23 mouse cellular contexts compared by ENCODE assay signal in genomic region chr5:20607503-20607902, GRCm38 (mm10).
DNase-seq lines count a peak whose midpoint lies in the region; ATAC-seq and TF ChIP-seq lines count a peak whose summit lies in the region.
"Had no signal": no experiment of that assay in that cellular context is flagged by ENCODE, and none has a peak within 500 bp of the region (broad histone marks: within the 10 kb centered on the region; RNA-seq: fewer than 3 reads in every experiment).

No protein-coding gene starts in this region.

- peak; percentile 61 for DNase-seq in heart, adult 11 months
- no peak for DNase-seq in heart, postnatal 25 days (ENCODE audit: low spot score)
- DNase-seq in stomach, postnatal 0 days (ENCODE audit: low spot score) = no peak
- no peak for DNase-seq in gastrocnemius, adult 18-20 months (ENCODE audit: low spot score)
- DNase-seq: adrenal gland, adult 2 months; adrenal gland, postnatal 10 days; adrenal gland, postnatal 25 days; B cell, adult 2 months; cerebellum, adult 11 months; cerebellum, adult 18-20 months; cerebellum, adult 8-10 months; cerebellum, adult 9-11 months; cerebellum, postnatal 14 days; cerebellum, postnatal 36 days; embryo, embryonic 11 days had no signal

- no peak overlapping the region for H3K4me3 ChIP-seq in stomach, embryonic 15.5 days (replicated peaks)
- H3K4me3 ChIP-seq in stomach, postnatal 0 days (ENCODE audit: low read depth, low read length) = no peak overlapping the region
- H3K4me3 ChIP-seq: embryonic facial prominence, embryonic 13.5 days; embryonic facial prominence, embryonic 15.5 days; erythroblast, embryonic 14.5 days; forebrain, embryonic 10.5 days; forebrain, embryonic 12.5 days had no signal

- ATAC-seq in stomach, embryonic 15.5 days (ENCODE audit: insufficient read depth, low FRiP score, low read depth) = peak; percentile 81; the same call in 1 of the 2 replicates
- ATAC-seq in stomach, postnatal 0 days (ENCODE audit: low FRiP score, low TSS enrichment) = no peak
- ATAC-seq: forebrain, embryonic 14.5 days; forebrain, embryonic 16.5 days had no signal

- no peak overlapping the region for H3K4me2 ChIP-seq in stomach, embryonic 15.5 days
- H3K4me2 ChIP-seq in stomach, postnatal 0 days (replicated peaks; ENCODE audit: low read depth) = no peak overlapping the region
- H3K4me2 ChIP-seq: embryonic facial prominence, embryonic 13.5 days; embryonic facial prominence, embryonic 15.5 days; forebrain, embryonic 12.5 days had no signal

- H3K9ac ChIP-seq in stomach, embryonic 15.5 days = no peak overlapping the region
- H3K9ac ChIP-seq in stomach, postnatal 0 days (ENCODE audit: low read length) = no peak overlapping the region
- H3K9ac ChIP-seq: embryonic facial prominence, embryonic 13.5 days; embryonic facial prominence, embryonic 15.5 days; forebrain, embryonic 12.5 days had no signal

- no peak overlapping the region for H3K27ac ChIP-seq in stomach, embryonic 15.5 days
- H3K27ac ChIP-seq in stomach, postnatal 0 days (replicated peaks) = no peak overlapping the region
- H3K27ac ChIP-seq: embryonic facial prominence, embryonic 13.5 days; embryonic facial prominence, embryonic 15.5 days; forebrain, embryonic 10.5 days; forebrain, embryonic 12.5 days had no signal

- no peaks in the 10 kb centered on the region for H3K9me3 ChIP-seq in stomach, embryonic 15.5 days
- no peaks in the 10 kb centered on the region for H3K9me3 ChIP-seq in stomach, postnatal 0 days (ENCODE audit: control insufficient read depth, low read length)
- H3K9me3 ChIP-seq: embryonic facial prominence, embryonic 13.5 days; embryonic facial prominence, embryonic 15.5 days; forebrain, embryonic 10.5 days; forebrain, embryonic 12.5 days had no signal

- no peak for TF ChIP-seq EP300 in stomach, postnatal 0 days (optimal IDR thresholded peaks at IDR 0.05)

- no peaks in the 10 kb centered on the region for H3K4me1 ChIP-seq in stomach, embryonic 15.5 days
- no peaks in the 10 kb centered on the region for H3K4me1 ChIP-seq in stomach, postnatal 0 days (replicated peaks; ENCODE audit: control insufficient read depth, insufficient read depth)
- H3K4me1 ChIP-seq: embryonic facial prominence, embryonic 15.5 days had no signal

- no peaks in the 10 kb centered on the region for H3K27me3 ChIP-seq in stomach, embryonic 15.5 days (replicated peaks)
- H3K27me3 ChIP-seq in stomach, postnatal 0 days (ENCODE audit: control insufficient read depth, insufficient read depth, low read length) = no peaks in the 10 kb centered on the region
- H3K27me3 ChIP-seq: embryonic facial prominence, embryonic 13.5 days; embryonic facial prominence, embryonic 15.5 days; forebrain, embryonic 12.5 days had no signal

- intact Hi-C loops in heart, postnatal 25 days (cut with DNase I) = no loop called here

- H3K36me3 ChIP-seq in stomach, embryonic 15.5 days = no peaks in the 10 kb centered on the region
- no peaks in the 10 kb centered on the region for H3K36me3 ChIP-seq in stomach, postnatal 0 days (ENCODE audit: control insufficient read depth, insufficient read depth, low read length)
- H3K36me3 ChIP-seq: embryonic facial prominence, embryonic 13.5 days; embryonic facial prominence, embryonic 15.5 days; forebrain, embryonic 10.5 days had no signal

- WGBS in stomach, embryonic 15.5 days = 49% methylated on average over 1 of the region's 1 CpGs
- WGBS in stomach, postnatal 0 days = 68% methylated on average over 1 of the region's 1 CpGs

- no peak for TF ChIP-seq CTCF in stomach, postnatal 0 days (IDR thresholded peaks at IDR 0.05; ENCODE audit: low read depth)
